In genomic region chr17:88954011-88954410, GRCm38 (mm10) we compare ENCODE assay signal across 9 mouse cellular contexts.
DNase-seq lines count a peak whose midpoint lies in the region; ATAC-seq lines count a peak whose summit lies in the region.
"Had no signal": no experiment of that assay in that cellular context is flagged by ENCODE, and none has a peak within 500 bp of the region (broad histone marks: within the 10 kb centered on the region; RNA-seq: fewer than 3 reads in every experiment).

No protein-coding gene starts in this region.

- 24% methylated on average over 5 of the region's 5 CpGs for WGBS in lung, embryonic 15.5 days
- 33% methylated on average over 5 of the region's 5 CpGs for WGBS in embryonic facial prominence, embryonic 14.5 days
- WGBS in neural tube, embryonic 15.5 days, result 26% methylated on average over 5 of the region's 5 CpGs

- H3K4me2 ChIP-seq in lung, embryonic 15.5 days, result no peak overlapping the region
- H3K4me2 ChIP-seq in embryonic facial prominence, embryonic 14.5 days (ENCODE audit: low read depth, low read length), result no peak overlapping the region
- no peak overlapping the region for H3K4me2 ChIP-seq in neural tube, embryonic 15.5 days
- H3K4me2 ChIP-seq: embryonic facial prominence, embryonic 13.5 days had no signal

- no peak overlapping the region for H3K27ac ChIP-seq in lung, embryonic 15.5 days
- H3K27ac ChIP-seq in embryonic facial prominence, embryonic 14.5 days (replicated peaks; ENCODE audit: low read depth, low read length), result no peak overlapping the region
- no peak overlapping the region for H3K27ac ChIP-seq in neural tube, embryonic 15.5 days (replicated peaks)
- H3K27ac ChIP-seq: embryonic facial prominence, embryonic 13.5 days had no signal

- no peak for DNase-seq in lung, postnatal 25 days (ENCODE audit: low spot score)
- DNase-seq in adrenal gland, postnatal 10 days, result peak; percentile 63
- peak; percentile 44 for DNase-seq in embryonic facial prominence, embryonic 14.5 days (ENCODE audit: low spot score)
- peak; percentile 22 for DNase-seq in hindlimb bud, embryonic 11.5 days (ENCODE audit: extremely low spot score, low read depth, low spot score)
- peak; percentile 34 for DNase-seq in left cerebral cortex, postnatal 4 days

- no peaks in the 10 kb centered on the region for H3K27me3 ChIP-seq in lung, embryonic 15.5 days
- no peaks in the 10 kb centered on the region for H3K27me3 ChIP-seq in embryonic facial prominence, embryonic 14.5 days (replicated peaks; ENCODE audit: control insufficient read depth, insufficient read depth, low read length)
- no peaks in the 10 kb centered on the region for H3K27me3 ChIP-seq in neural tube, embryonic 15.5 days (replicated peaks)
- H3K27me3 ChIP-seq: embryonic facial prominence, embryonic 13.5 days had no signal

- no peaks in the 10 kb centered on the region for H3K36me3 ChIP-seq in lung, embryonic 15.5 days
- no peaks in the 10 kb centered on the region for H3K36me3 ChIP-seq in embryonic facial prominence, embryonic 14.5 days (ENCODE audit: control insufficient read depth, insufficient read depth, low read length)
- no peaks in the 10 kb centered on the region for H3K36me3 ChIP-seq in neural tube, embryonic 15.5 days
- H3K36me3 ChIP-seq: embryonic facial prominence, embryonic 13.5 days had no signal

- H3K9me3 ChIP-seq in lung, embryonic 15.5 days, result no peaks in the 10 kb centered on the region
- no peaks in the 10 kb centered on the region for H3K9me3 ChIP-seq in embryonic facial prominence, embryonic 14.5 days (ENCODE audit: control insufficient read depth, low read length)
- H3K9me3 ChIP-seq in neural tube, embryonic 15.5 days (replicated peaks), result no peaks in the 10 kb centered on the region
- H3K9me3 ChIP-seq: embryonic facial prominence, embryonic 13.5 days had no signal

- intact Hi-C loops in left cerebral cortex, postnatal 4 days (cut with DNase I), result loop anchor here (5.0 to 10.0 kb wide), 3 partner anchors 302 to 1631 kb away; no protein-coding TSS in a partner anchor

- H3K9ac ChIP-seq in lung, embryonic 15.5 days, result no peak overlapping the region
- H3K9ac ChIP-seq in embryonic facial prominence, embryonic 14.5 days (ENCODE audit: low read depth, low read length), result no peak overlapping the region
- H3K9ac ChIP-seq in neural tube, embryonic 15.5 days (replicated peaks), result no peak overlapping the region
- H3K9ac ChIP-seq: embryonic facial prominence, embryonic 13.5 days had no signal

- ATAC-seq in lung, embryonic 15.5 days (ENCODE audit: borderline replicate concordance, extremely low read depth, low FRiP score, low TSS enrichment), result 0 out of 2 replicates have a peak, but pooled peaks have one; percentile 62
- ATAC-seq in embryonic facial prominence, embryonic 14.5 days (ENCODE audit: low read depth), result no peak
- peak; percentile 77 for ATAC-seq in neural tube, embryonic 15.5 days (ENCODE audit: low FRiP score)
- ATAC-seq in erythroid progenitor cell, adult 5-6 weeks (replicated peaks; ENCODE audit: low FRiP score, poor library complexity, severe bottlenecking), result no peak

- no peaks in the 10 kb centered on the region for H3K4me1 ChIP-seq in lung, embryonic 15.5 days
- no peaks in the 10 kb centered on the region for H3K4me1 ChIP-seq in embryonic facial prominence, embryonic 14.5 days (ENCODE audit: control insufficient read depth, insufficient read depth, low read length)
- H3K4me1 ChIP-seq in neural tube, embryonic 15.5 days, result no peaks in the 10 kb centered on the region
- H3K4me1 ChIP-seq: embryonic facial prominence, embryonic 13.5 days had no signal

- H3K4me3 ChIP-seq in lung, embryonic 15.5 days, result no peak overlapping the region
- no peak overlapping the region for H3K4me3 ChIP-seq in embryonic facial prominence, embryonic 14.5 days (ENCODE audit: low read depth, low read length)
- no peak overlapping the region for H3K4me3 ChIP-seq in neural tube, embryonic 15.5 days (replicated peaks)
- H3K4me3 ChIP-seq: embryonic facial prominence, embryonic 13.5 days had no signal

Comparison
In these comparisons a context has a peak if more than half of its experiments do, and no peak if none do; other contexts are left out.
1. ATAC-seq: peak in lung, embryonic 15.5 days (single experiment) and neural tube, embryonic 15.5 days (single experiment); none in embryonic facial prominence, embryonic 14.5 days (single experiment) and erythroid progenitor cell, adult 5-6 weeks (single experiment).